Mouse (Mus musculus) urinary bladder, adult 18-20 months (tissue): ENCODE data around the gene Glb1l.

ENCODE experiments used
- DNase-seq, 2 experiments: peaks; one replicate each; pipeline ENCODE4 v3.0.0; 2022; ENCODE audit warnings: low spot score in 2 of 2, mixed read lengths in 2 of 2

The Glb1l gene

GRCm38 (mm10) chr1:75231224-75231623 lies 20.6 kb upstream of the Glb1l start:
- no peak for DNase-seq

- DNase-seq: no peak
Observed at GRCm38 (mm10) chr1:75230335-75230994, 19.9 kb upstream of the Glb1l start.

- DNase-seq: no peak
Observed at GRCm38 (mm10) chr1:75229158-75229557, 18.5 kb upstream of the Glb1l start.

GRCm38 (mm10) chr1:75227653-75228052 lies 17.0 kb upstream of the Glb1l start:
- DNase-seq: no peak

- no peak for DNase-seq
Observed at GRCm38 (mm10) chr1:75226138-75226537, 15.5 kb upstream of the Glb1l start.

- no peak for DNase-seq
Observed at GRCm38 (mm10) chr1:75225473-75225872, 14.9 kb upstream of the Glb1l start.

GRCm38 (mm10) chr1:75223532-75223931 lies 12.9 kb upstream of the Glb1l start:
- no peak for DNase-seq

GRCm38 (mm10) chr1:75222926-75223325 lies 12.3 kb upstream of the Glb1l start:
- DNase-seq: no peak

GRCm38 (mm10) chr1:75221538-75221937 lies 10.9 kb upstream of the Glb1l start:
- DNase-seq: no peak

- no peak for DNase-seq
Observed at GRCm38 (mm10) chr1:75219531-75219930, 8.9 kb upstream of the Glb1l start, which contains the start of gene Tuba4a. Tuba4a (minus strand) TSS chr1:75219865.

GRCm38 (mm10) chr1:75219078-75219477 lies 8.5 kb upstream of the Glb1l start:
- DNase-seq: peak; percentile 88 to 97

GRCm38 (mm10) chr1:75218227-75219001 lies 7.8 kb upstream of the Glb1l start:
- peak; percentile 25 to 56 for DNase-seq

- no peak for DNase-seq
Observed at GRCm38 (mm10) chr1:75217893-75218226, 7.2 kb upstream of the Glb1l start.

- no peak for DNase-seq
Observed at GRCm38 (mm10) chr1:75216797-75217585, 6.4 kb upstream of the Glb1l start.

- no peak for DNase-seq
Observed at GRCm38 (mm10) chr1:75215785-75216184, 5.2 kb upstream of the Glb1l start.

GRCm38 (mm10) chr1:75214886-75215285 lies 4.3 kb upstream of the Glb1l start:
- DNase-seq: no peak

- DNase-seq: no peak
Observed at GRCm38 (mm10) chr1:75214442-75214841, 3.8 kb upstream of the Glb1l start.

GRCm38 (mm10) chr1:75213096-75213495 lies 2.5 kb upstream of the Glb1l start:
- no peak for DNase-seq

GRCm38 (mm10) chr1:75212542-75212941 lies 1.9 kb upstream of the Glb1l start:
- DNase-seq: no peak

- no peak for DNase-seq
Observed at GRCm38 (mm10) chr1:75211141-75211708, 612 bp upstream of the Glb1l start.

- no peak for DNase-seq
Observed at GRCm38 (mm10) chr1:75208967-75209678, 1.5 kb downstream of the Glb1l start.

GRCm38 (mm10) chr1:75201236-75201635 lies 9.4 kb downstream of the Glb1l start:
- no peak for DNase-seq
